Mouse (Mus musculus): Measurements from ENCODE around the gene Olfr776.
"Not testable (repeated sequence)": the region's sequence is repeated elsewhere in the genome, so short reads cannot be mapped to it uniquely, and the experiment has no call there.

The Olfr776 gene

GRCm38 (mm10) chr10:129258827-129259226 is at the start of gene Olfr776:
Gene Olfr776 (plus strand): TSS chr10:129259127.
- no peak for DNase-seq

- DNase-seq = no peak
Measured at GRCm38 (mm10) chr10:129230737-129231136, 28.2 kb upstream of the Olfr776 start.

- DNase-seq = no peak
Measured at GRCm38 (mm10) chr10:129235904-129236303, 23.0 kb upstream of the Olfr776 start, which contains the start of gene Olfr774. Gene Olfr774 (plus strand): TSS chr10:129236204.

- no peak for DNase-seq
Measured at GRCm38 (mm10) chr10:129248112-129248511, 10.8 kb upstream of the Olfr776 start, which contains the start of gene Olfr775. Gene Olfr775 (plus strand): TSS chr10:129248412.

- no peak for DNase-seq
Measured at GRCm38 (mm10) chr10:129271081-129271535, 12.2 kb downstream of the Olfr776 start, which contains the start of gene Olfr777. Gene Olfr777 (minus strand): TSS chr10:129271485.

GRCm38 (mm10) chr10:129312973-129313372 is 54.0 kb downstream of the Olfr776 start:
- not testable (repeated sequence) for DNase-seq

- not testable (repeated sequence) for DNase-seq
Measured at GRCm38 (mm10) chr10:129313521-129313920, 54.6 kb downstream of the Olfr776 start.

All from lung, postnatal 10 days (tissue).